Mouse (Mus musculus) heart, embryonic 16.5 days (tissue): ENCODE results near the gene Wdr89. TPM values are rescaled to one million over a fixed set of nuclear protein-coding genes. Genes with fewer than 3 reads are reported as not detected.

Experiments
- ATAC-seq: fragments of 200-750 bp; cut with Nextera tagmentation; replicated peaks from 2 replicates; pipeline ENCODE4 v1.8.0; 2017; ENCODE audit warnings: moderate number of reproducible peaks; ENCODE audit not compliant: insufficient read depth, low FRiP score; ENCODE audit errors: extremely low read depth
- H3K27ac ChIP-seq: fragments of 300-500 bp; sonication (generic); 2 replicates; pipeline ENCODE4 v1.5.1; 2014; ENCODE audit warnings: mild to moderate bottlenecking, low read length, control low read depth, moderate library complexity
- H3K27me3 ChIP-seq: fragments of 300-500 bp; sonication (generic); 2 replicates; pipeline ENCODE4 v1.6.1; 2014; ENCODE audit warnings: low read length, mixed read lengths; ENCODE audit not compliant: control insufficient read depth, insufficient read depth
- H3K36me3 ChIP-seq: fragments of 300-500 bp; sonication (generic); 2 replicates; pipeline ENCODE4 v1.6.1; 2014; ENCODE audit not compliant: control insufficient read depth, insufficient read depth
- H3K4me1 ChIP-seq: fragments of 300-500 bp; sonication (generic); 2 replicates; pipeline ENCODE4 v1.6.1; 2014; ENCODE audit warnings: low read length, mixed read lengths; ENCODE audit not compliant: control insufficient read depth, insufficient read depth
- H3K4me2 ChIP-seq: fragments of 300-500 bp; sonication (generic); 2 replicates; pipeline ENCODE4 v1.6.1; 2014; ENCODE audit warnings: low read depth, mild to moderate bottlenecking, control low read depth, low read length
- H3K4me3 ChIP-seq: fragments of 300-500 bp; sonication (generic); 2 replicates; pipeline ENCODE4 v1.5.1; 2014; ENCODE audit warnings: mild to moderate bottlenecking, control low read depth, low read length
- H3K9ac ChIP-seq: fragments of 300-500 bp; sonication (generic); 2 replicates; pipeline ENCODE4 v1.6.1; 2014; ENCODE audit warnings: low read length, control low read depth
- H3K9me3 ChIP-seq: fragments of 300-500 bp; sonication (generic); replicated peaks from 2 replicates; pipeline ENCODE4 v1.6.1; 2016; ENCODE audit warnings: low read length; ENCODE audit not compliant: control insufficient read depth
- WGBS: fragments of 180-500 bp; shearing (Covaris S2); extraction: QIAGEN DNeasy Blood & Tissue Kit; methylation state at CpG from one replicate; pipeline ENCODE4 v1.1.7; 2014; 5-methylcytosine and 5-hydroxymethylcytosine counted together
- polyA plus RNA-seq: library from polyadenylated mRNA; unstranded; fragments of >200 nt; fragmentation: Nextera tagmentation; extraction: Ambion mirVana; gene quantifications from 2 replicates; pipeline ENCODE4 v1.2.1, GENCODE M21; 2015

Wdr89 gene
- polyA plus RNA-seq, 1 experiment from 2014 or later, result 10.9 TPM

DNA sequence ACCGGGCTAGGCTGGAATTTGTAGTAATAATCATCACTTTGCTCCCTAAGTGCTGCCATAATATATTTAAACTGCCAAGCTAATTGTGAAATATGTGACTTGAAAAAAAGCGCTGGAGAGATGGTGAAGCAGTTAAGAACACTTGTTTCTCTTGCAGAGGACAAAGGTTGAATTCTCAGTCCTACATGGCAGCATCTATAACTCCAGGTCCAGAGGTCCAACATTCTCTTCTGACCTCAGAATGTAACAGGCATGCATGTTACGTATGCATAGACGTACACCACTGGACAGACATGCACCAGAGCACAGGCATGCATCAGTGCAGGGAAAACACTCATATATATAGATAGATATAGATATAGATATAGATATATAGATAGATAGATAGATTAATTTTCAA lies 9.1 kb upstream of the Wdr89 start:
- Histone ChIP-seq H3K9ac (no peak overlapping the region), H3K36me3 (no peaks in the 10 kb centered on the region), H3K4me1 (no peaks in the 10 kb centered on the region), H3K27me3 (no peaks in the 10 kb centered on the region), H3K27ac (no peak overlapping the region), H3K4me2 (no peak overlapping the region), H3K4me3 (no peak overlapping the region), H3K9me3 (no peaks in the 10 kb centered on the region)
- WGBS, result 89% methylated on average over 4 of the region's 4 CpGs
- no peak for ATAC-seq

DNA sequence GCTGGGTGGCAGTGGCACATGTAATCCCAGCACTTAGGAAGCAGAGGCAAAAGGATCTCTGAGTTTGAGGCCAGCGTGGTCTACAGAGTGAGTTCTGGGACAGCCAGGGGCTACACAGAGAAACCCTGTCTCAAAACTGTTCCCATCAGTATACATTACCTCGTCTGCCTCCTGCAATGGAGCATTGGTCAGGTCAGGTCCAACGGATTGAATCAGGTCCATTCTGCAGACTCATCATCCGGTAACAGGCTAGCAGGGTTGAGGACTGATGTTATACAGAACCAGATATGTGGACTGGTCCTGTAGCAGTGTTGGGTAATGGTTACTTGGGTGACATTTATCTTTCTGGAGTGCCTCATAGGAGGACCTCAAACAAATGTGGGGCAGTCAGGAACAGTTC lies 3.3 kb upstream of the Wdr89 start:
- Histone ChIP-seq H3K4me3 (no peak overlapping the region), H3K4me1 (peaks cover 12% of the 10 kb centered on the region), H3K27me3 (no peaks in the 10 kb centered on the region), H3K9ac (no peak overlapping the region), H3K9me3 (no peaks in the 10 kb centered on the region), H3K27ac (no peak overlapping the region), H3K36me3 (no peaks in the 10 kb centered on the region), H3K4me2 (no peak overlapping the region)
- ATAC-seq, result no peak
- 88% methylated on average over 4 of the region's 4 CpGs for WGBS

DNA sequence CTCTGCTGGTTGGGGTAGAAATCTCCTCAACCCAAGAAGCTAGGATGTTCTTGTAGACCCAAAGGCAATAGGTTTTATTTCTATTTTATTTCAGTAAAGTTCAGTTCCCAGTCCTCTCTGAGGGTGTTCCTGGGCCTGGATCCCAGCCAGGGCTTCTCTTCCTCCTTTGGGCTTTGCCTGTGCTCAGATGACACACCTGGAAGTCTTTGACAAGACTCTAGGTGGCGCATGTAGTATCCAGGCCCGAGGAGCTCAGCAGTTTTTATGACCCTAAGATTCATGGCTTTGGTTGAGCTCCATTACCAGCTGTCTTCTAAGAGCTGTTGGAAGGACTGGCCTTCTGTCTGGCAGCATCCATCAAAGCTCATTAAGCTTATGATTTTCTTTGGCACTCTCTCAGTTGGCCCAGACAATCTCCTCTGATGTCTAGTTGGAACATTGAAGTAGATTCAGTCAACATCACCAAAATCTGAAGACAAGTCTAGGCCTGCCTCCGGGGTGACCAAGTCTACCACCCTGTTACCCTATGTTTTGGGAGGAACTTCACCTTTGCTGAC lies 2.5 kb upstream of the Wdr89 start:
- no peak overlapping the region for H3K4me2 ChIP-seq
- no peak for ATAC-seq
- WGBS, result 85% methylated on average over 3 of the region's 3 CpGs

DNA sequence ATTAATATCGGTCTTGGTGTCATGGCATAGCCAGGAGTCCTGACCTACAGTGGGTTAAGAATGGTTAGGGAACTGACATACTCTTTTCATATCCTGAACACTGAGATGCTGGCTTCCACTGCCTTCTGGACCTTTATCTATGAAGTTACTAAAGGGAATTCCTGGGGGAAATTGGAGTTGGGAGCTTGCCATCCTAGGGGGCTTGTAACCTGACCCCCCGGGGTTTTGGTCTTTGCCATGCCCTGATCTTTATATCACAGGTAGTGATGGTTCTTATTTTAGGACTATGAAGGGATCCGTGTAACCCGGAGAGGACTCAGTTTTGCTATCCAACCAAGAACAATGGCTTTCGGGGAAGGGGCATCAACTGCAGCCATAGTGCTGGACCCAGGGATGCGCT lies 1.3 kb upstream of the Wdr89 start:
- WGBS, result 83% methylated on average over 6 of the region's 6 CpGs
- H3K36me3 ChIP-seq, result no peaks in the 10 kb centered on the region
- no peaks in the 10 kb centered on the region for H3K27me3 ChIP-seq
- ATAC-seq, result no peak
- H3K4me3 ChIP-seq, result peak overlapping the region; percentile 66
- H3K27ac ChIP-seq, result no peak overlapping the region
- no peaks in the 10 kb centered on the region for H3K9me3 ChIP-seq
- peak overlapping the region; percentile 70 for H3K4me2 ChIP-seq
- peak overlapping the region; percentile 77; the same call in 1 of the 2 replicates for H3K9ac ChIP-seq
- peaks cover 12% of the 10 kb centered on the region for H3K4me1 ChIP-seq

More for the DNA sequence above, 2.5 kb upstream of the Wdr89 start:
- Histone ChIP-seq H3K36me3 (no peaks in the 10 kb centered on the region), H3K4me1 (peaks cover 12% of the 10 kb centered on the region), H3K27me3 (no peaks in the 10 kb centered on the region), H3K4me3 (no peak overlapping the region), H3K9ac (no peak overlapping the region), H3K9me3 (no peaks in the 10 kb centered on the region), H3K27ac (no peak overlapping the region)

DNA sequence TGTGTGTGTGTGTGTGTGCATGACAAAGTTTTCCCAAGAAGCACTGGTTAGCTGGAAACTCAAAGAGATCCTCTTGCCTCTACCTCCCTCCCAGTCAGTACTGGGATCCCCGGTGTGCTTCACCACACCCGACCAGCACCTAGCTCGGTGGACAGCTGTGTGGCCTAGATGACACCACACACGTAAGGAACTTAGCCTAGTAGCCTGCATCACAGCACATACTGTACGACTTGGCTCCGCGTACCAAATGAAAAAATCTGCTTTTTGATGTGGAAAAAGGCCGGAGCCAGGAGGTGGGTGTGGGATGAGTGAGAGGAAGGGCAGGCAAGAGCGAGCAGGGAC lies 450 bp downstream of the Wdr89 start:
- Histone ChIP-seq H3K4me2 (peak overlapping the region; percentile 87), H3K27ac (peak overlapping the region; percentile 86), H3K4me3 (peak overlapping the region; percentile 77), H3K9me3 (no peaks in the 10 kb centered on the region), H3K9ac (peak overlapping the region; percentile 86), H3K27me3 (no peaks in the 10 kb centered on the region), H3K36me3 (no peaks in the 10 kb centered on the region), H3K4me1 (peaks cover 12% of the 10 kb centered on the region)
- WGBS, result 2% methylated on average over 9 of the region's 9 CpGs
- peak; percentile 12; the same call in 1 of the 2 replicates for ATAC-seq

DNA sequence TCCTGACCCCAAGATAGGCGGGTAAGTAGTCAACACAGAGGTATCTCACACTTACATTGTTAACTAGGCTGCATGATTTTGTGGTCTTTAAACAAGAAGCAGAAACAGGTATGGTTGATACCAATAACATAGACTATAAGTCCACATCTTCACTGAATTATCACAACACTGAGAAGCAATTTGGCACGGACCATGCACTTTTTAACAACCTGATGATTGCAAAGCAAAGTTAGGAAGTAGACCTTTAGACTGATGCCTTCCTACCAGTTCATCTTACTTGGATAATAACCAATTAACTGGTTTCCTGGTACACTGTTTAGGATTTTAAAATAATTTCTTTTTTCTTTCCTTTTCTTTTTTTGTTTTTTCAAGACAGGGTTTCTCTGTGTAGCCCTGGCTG lies 1.1 kb downstream of the Wdr89 start:
- no peak overlapping the region for H3K27ac ChIP-seq
- H3K9me3 ChIP-seq, result no peaks in the 10 kb centered on the region
- H3K4me3 ChIP-seq, result no peak overlapping the region
- no peaks in the 10 kb centered on the region for H3K27me3 ChIP-seq
- H3K9ac ChIP-seq, result no peak overlapping the region
- no peak for ATAC-seq
- WGBS, result 89% methylated on average over 2 of the region's 2 CpGs
- no peak overlapping the region for H3K4me2 ChIP-seq
- peaks cover 12% of the 10 kb centered on the region for H3K4me1 ChIP-seq
- no peaks in the 10 kb centered on the region for H3K36me3 ChIP-seq

DNA sequence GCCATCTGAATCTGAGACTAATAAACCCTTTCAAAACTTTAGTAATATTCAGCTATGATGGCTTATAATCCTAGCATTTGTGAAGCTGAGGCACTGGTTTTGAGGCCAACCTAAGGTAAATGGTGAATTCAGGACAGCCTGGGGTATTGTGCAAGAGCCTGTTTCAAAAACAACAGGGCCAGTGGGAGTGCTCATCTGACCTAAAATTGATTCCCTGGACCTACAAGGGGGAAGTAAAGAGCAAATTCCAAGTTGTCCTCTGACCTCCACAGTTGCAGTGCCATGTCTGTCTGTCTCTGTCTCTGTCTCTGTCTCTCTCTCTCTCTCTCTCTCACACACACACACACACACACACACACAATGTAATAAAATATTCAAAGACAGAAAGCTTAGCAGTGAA lies 2.4 kb downstream of the Wdr89 start:
- Histone ChIP-seq H3K4me1 (peaks cover 12% of the 10 kb centered on the region), H3K9ac (no peak overlapping the region), H3K4me3 (no peak overlapping the region), H3K27ac (no peak overlapping the region), H3K36me3 (no peaks in the 10 kb centered on the region), H3K9me3 (no peaks in the 10 kb centered on the region), H3K27me3 (no peaks in the 10 kb centered on the region), H3K4me2 (no peak overlapping the region)
- ATAC-seq, result no peak

DNA sequence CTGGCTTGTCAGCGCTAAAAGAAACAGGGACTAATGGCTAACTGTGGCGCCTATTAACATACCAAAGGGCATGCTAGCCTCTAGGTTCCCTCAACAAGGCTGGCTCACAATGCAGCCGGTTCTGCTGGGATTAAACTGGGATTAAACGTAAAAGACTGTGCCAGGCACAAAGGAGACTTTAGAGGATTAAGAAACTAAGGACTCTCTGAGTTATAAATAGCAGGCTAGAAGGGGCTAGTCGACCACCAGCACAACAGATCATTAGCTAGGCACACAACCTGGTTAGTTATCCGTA lies 4.9 kb downstream of the Wdr89 start:
- H3K27me3 ChIP-seq, result no peaks in the 10 kb centered on the region
- H3K9ac ChIP-seq, result no peak overlapping the region
- no peak overlapping the region for H3K4me2 ChIP-seq
- no peak overlapping the region for H3K4me3 ChIP-seq
- no peaks in the 10 kb centered on the region for H3K36me3 ChIP-seq
- 47% methylated on average over 6 of the region's 6 CpGs for WGBS
- no peak overlapping the region for H3K27ac ChIP-seq
- H3K9me3 ChIP-seq, result no peaks in the 10 kb centered on the region
- no peak for ATAC-seq
- H3K4me1 ChIP-seq, result peaks cover 4% of the 10 kb centered on the region; the same call in 1 of the 2 replicates

DNA sequence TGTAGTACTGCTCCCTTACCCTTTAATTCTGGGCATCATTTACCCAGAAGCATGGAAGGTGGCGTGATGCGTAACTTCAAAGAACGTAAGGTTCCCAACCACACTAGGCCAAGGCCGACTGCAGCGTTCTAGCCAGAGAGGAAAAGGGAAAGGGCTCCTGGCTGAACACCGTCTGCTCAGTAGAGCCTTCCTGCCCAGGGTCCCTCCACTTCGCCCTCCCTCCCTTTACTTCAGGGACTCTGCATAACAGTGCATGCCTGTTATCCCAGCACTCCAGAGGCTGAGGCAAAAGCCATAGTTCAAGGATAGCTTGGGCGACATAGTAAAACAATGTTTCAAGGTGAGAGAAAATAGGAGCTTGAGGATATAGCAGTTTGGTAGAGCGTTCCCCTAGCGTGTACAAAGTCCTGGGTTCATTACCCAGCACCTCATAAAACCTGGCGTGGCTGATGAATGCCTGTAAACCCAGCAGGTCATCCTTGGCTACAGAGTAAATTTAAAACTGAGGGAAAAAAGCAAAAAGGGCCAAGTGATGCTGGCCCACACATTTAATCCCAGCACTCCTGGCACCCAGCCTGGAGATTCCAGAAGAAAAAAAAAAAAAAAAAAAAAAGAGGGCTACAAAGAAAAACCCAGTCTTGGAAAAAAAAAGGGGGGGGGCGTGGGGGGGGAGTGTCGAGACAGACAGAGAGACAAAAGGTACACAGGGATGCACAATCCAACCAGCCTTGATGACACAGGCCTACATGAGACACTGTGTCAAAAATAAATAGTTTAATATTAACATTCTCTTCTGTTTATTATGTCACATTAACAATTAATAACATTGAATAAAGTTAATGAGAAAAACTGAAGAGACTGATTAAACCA lies 5.5 kb downstream of the Wdr89 start:
- no peaks in the 10 kb centered on the region for H3K36me3 ChIP-seq
- no peaks in the 10 kb centered on the region for H3K9me3 ChIP-seq
- ATAC-seq, result no peak
- peaks cover 4% of the 10 kb centered on the region; the same call in 1 of the 2 replicates for H3K4me1 ChIP-seq
- no peak overlapping the region for H3K4me2 ChIP-seq
- no peaks in the 10 kb centered on the region for H3K27me3 ChIP-seq
- H3K4me3 ChIP-seq, result no peak overlapping the region
- H3K9ac ChIP-seq, result no peak overlapping the region
- H3K27ac ChIP-seq, result no peak overlapping the region
- WGBS, result 72% methylated on average over 13 of the region's 13 CpGs
